Mouse (Mus musculus) T-helper 2 cell (primary cell): ENCODE results near the gene Mettl23.
"Not testable (repeated sequence)": the region's sequence is repeated elsewhere in the genome, so short reads cannot be mapped to it uniquely, and the experiment has no call there.

Experiments
- in situ Hi-C: fragments of 300-600 bp; cut with MboI, MseI; formaldehyde crosslinking; loops from one replicate; pipeline ENCODE4 v1.15.1; 2025; ENCODE audit warnings: high pct_unique_total_duplicates

Gene Mettl23

GRCm38 (mm10) chr11:116880839-116881238, 37.8 kb downstream of the Mettl23 start:
- in situ Hi-C loops, result loop anchor here (5.0 kb wide), 1 partner anchor 496 kb away; no protein-coding TSS in a partner anchor

- in situ Hi-C loops, result loop anchor here (5.0 kb wide), 1 partner anchor 496 kb away; no protein-coding TSS in a partner anchor
Observed at GRCm38 (mm10) chr11:116881440-116881839, 38.4 kb downstream of the Mettl23 start.

- in situ Hi-C loops, result loop anchor here (5.0 kb wide), 1 partner anchor 495 kb away; no protein-coding TSS in a partner anchor
Observed at GRCm38 (mm10) chr11:116882446-116882845, 39.4 kb downstream of the Mettl23 start.

- in situ Hi-C loops, result loop anchor here (5.0 kb wide), 1 partner anchor 493 kb away; no protein-coding TSS in a partner anchor
Observed at GRCm38 (mm10) chr11:116884061-116884460, 41.0 kb downstream of the Mettl23 start.

- in situ Hi-C loops, result loop anchor here (5.0 kb wide), 1 partner anchor 157 kb away; no protein-coding TSS in a partner anchor
Observed at GRCm38 (mm10) chr11:116885275-116886151, 42.4 kb downstream of the Mettl23 start.

- in situ Hi-C loops, result loop anchor here (5.0 kb wide), 1 partner anchor 155 kb away; no protein-coding TSS in a partner anchor
Observed at GRCm38 (mm10) chr11:116887136-116887535, 44.1 kb downstream of the Mettl23 start.

- in situ Hi-C loops, result no loop called here
Observed at GRCm38 (mm10) chr11:116893532-116894442, 50.7 kb downstream of the Mettl23 start.

GRCm38 (mm10) chr11:116895402-116895801, 52.3 kb downstream of the Mettl23 start:
- in situ Hi-C loops, result no loop called here

- in situ Hi-C loops, result no loop called here
Observed at GRCm38 (mm10) chr11:116899247-116899646, 56.2 kb downstream of the Mettl23 start.

- in situ Hi-C loops, result not testable (repeated sequence)
Observed at GRCm38 (mm10) chr11:116902588-116902987, 59.5 kb downstream of the Mettl23 start.
